Comparison of ENCODE assay signal across 12 mouse cellular contexts in the genomic region with DNA sequence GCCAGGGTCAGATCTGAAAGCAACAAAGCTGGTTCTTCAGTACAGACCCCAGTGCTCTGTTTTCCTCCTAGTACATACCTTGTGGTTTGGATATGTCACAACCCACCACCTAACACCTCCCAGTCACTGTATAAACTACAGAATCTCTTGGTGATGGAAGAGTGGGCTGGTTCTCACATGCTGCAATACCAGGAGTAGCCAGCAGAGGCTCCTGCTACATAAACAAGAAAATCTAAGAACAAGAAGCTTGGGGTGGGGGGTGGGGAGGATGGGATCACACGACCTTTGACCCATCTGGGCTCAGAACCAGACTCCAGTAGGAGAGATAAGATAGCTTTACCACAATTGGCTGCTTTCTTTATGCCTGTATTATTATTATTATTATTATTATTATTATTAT. TPM values are rescaled to one million over a fixed set of nuclear protein-coding genes. Genes with fewer than 3 reads are reported as not detected.
DNase-seq lines count a peak whose midpoint lies in the region; ATAC-seq and TF ChIP-seq lines count a peak whose summit lies in the region.
"Had no signal": no experiment of that assay in that cellular context is flagged by ENCODE, and none has a peak within 500 bp of the region (broad histone marks: within the 10 kb centered on the region; RNA-seq: fewer than 3 reads in every experiment).

No protein-coding gene starts in this region.

- H3K4me2 ChIP-seq in heart, postnatal 0 days (ENCODE audit: low read depth, low read length) = no peak overlapping the region

- no peak overlapping the region for H3K4me3 ChIP-seq in heart, postnatal 0 days (ENCODE audit: low read depth, low read length)

- 4% methylated on average over 1 of the region's 1 CpGs for WGBS in heart, postnatal 0 days

- no peak for ATAC-seq in heart, postnatal 0 days (ENCODE audit: insufficient read depth, low read depth)

- no peak overlapping the region for H3K9ac ChIP-seq in heart, postnatal 0 days (replicated peaks; ENCODE audit: low read depth, low read length)

- no peak; the same call in 1 of the 2 replicates for TF ChIP-seq CTCF in heart, postnatal 0 days (IDR thresholded peaks at IDR 0.05; ENCODE audit: low read depth)

- no peaks in the 10 kb centered on the region for H3K9me3 ChIP-seq in heart, postnatal 0 days (replicated peaks; ENCODE audit: control insufficient read depth, low read length)

- no peak overlapping the region for H3K27ac ChIP-seq in heart, postnatal 0 days (ENCODE audit: low read depth)
- H3K27ac ChIP-seq: macrophage had no signal

- H3K4me1 ChIP-seq in heart, postnatal 0 days (ENCODE audit: control insufficient read depth, insufficient read depth) = no peaks in the 10 kb centered on the region

- DNase-seq in heart, postnatal 0 days (ENCODE audit: low spot score) = peak; percentile 8
- DNase-seq in heart, adult 9 months (ENCODE audit: low spot score in 2 of 2) = no peak
- peak; percentile 25 for DNase-seq in right cerebral cortex, postnatal 14 days
- DNase-seq in right cerebral cortex, postnatal 25 days = no peak
- DNase-seq in embryo, embryonic 9.5 days (ENCODE audit: extremely low spot score) = peak; percentile 17
- DNase-seq in thymus, postnatal 0 days (ENCODE audit: low spot score) = peak; percentile 46
- no peak for DNase-seq in left cerebral cortex, postnatal 36 days (ENCODE audit: low spot score in 2 of 2)
- no peak for DNase-seq in heart, adult 11 months

- no peak for TF ChIP-seq EP300 in heart, postnatal 0 days (IDR thresholded peaks at IDR 0.05; ENCODE audit: low read depth)

- intact Hi-C loops in left cerebral cortex, postnatal 36 days (cut with DNase I) = no loop called here

- H3K36me3 ChIP-seq in heart, postnatal 0 days (replicated peaks; ENCODE audit: control insufficient read depth, insufficient read depth, low read length) = no peaks in the 10 kb centered on the region

- H3K27me3 ChIP-seq in heart, postnatal 0 days (ENCODE audit: control insufficient read depth, insufficient read depth, low read length) = no peaks in the 10 kb centered on the region

RNA-seq across cellular contexts. Expression of a gene that starts 8.0 kb away (rescaled TPM):
- not detected in 2 replicates for total RNA-seq in heart, postnatal 0 days (2014; rRNA removed; ENCODE audit: low replicate concordance)
- not detected in 2 replicates for polyA plus RNA-seq in heart, postnatal 0 days (2015; fragmentation: Nextera tagmentation; extraction: Ambion mirVana)
- polyA plus RNA-seq in thymus, postnatal 0 days (2015; fragmentation: Nextera tagmentation; extraction: Ambion mirVana) = not detected in 2 replicates
- not detected for total RNA-seq in left cerebral cortex, postnatal 36 days (2021)
- total RNA-seq: adrenal gland, adult 18-20 months had no signal
- polyA plus RNA-seq: heart, embryonic 16.5 days; macrophage had no signal

RNA-seq across cellular contexts. Expression of a gene that starts 28.5 kb away (rescaled TPM):
- total RNA-seq in heart, postnatal 0 days (2014; rRNA removed; ENCODE audit: low replicate concordance) = not detected in 2 replicates
- not detected in 2 replicates for polyA plus RNA-seq in heart, postnatal 0 days (2015; fragmentation: Nextera tagmentation; extraction: Ambion mirVana)
- polyA plus RNA-seq in thymus, postnatal 0 days (2015; fragmentation: Nextera tagmentation; extraction: Ambion mirVana) = not detected in 2 replicates
- total RNA-seq in left cerebral cortex, postnatal 36 days (2021) = not detected
- total RNA-seq: adrenal gland, adult 18-20 months had no signal
- polyA plus RNA-seq: heart, embryonic 16.5 days; macrophage; stomach, embryonic 16.5 days had no signal

Comparison
In these comparisons a context has a peak if more than half of its experiments do, and no peak if none do; other contexts are left out.
1. DNase-seq: peak in heart, postnatal 0 days (single experiment), right cerebral cortex, postnatal 14 days (single experiment), embryo, embryonic 9.5 days (single experiment) and thymus, postnatal 0 days (single experiment); none in heart, adult 9 months (0 of 2), right cerebral cortex, postnatal 25 days (single experiment), left cerebral cortex, postnatal 36 days (0 of 2) and heart, adult 11 months (single experiment).